Mouse (Mus musculus): ENCODE measurements around the gene Cmtm5.

GRCm38 (mm10) chr14:54937361-54938182 is 1.5 kb downstream of the Cmtm5 start:
- TF ChIP-seq POLR2A (IDR thresholded peaks at IDR 0.05; ENCODE audit: control insufficient read depth, low read depth, low read length) = no peak
- no peak for TF ChIP-seq CTCF (IDR thresholded peaks at IDR 0.05; ENCODE audit: control insufficient read depth, insufficient read depth, insufficient replicate concordance, low read depth, low read length)

Data from testis, adult 2 months (tissue).